Mouse (Mus musculus) olfactory bulb, adult 2 months (tissue): ENCODE measurements around the gene Rpl10a.

ENCODE experiments used
- CTCF ChIP-seq: fragments of 200-500 bp; IDR thresholded peaks from 2 replicates; pipeline ENCODE4 v1.5.1; 2012; ENCODE audit warnings: low read depth, mild to moderate bottlenecking, low read length, moderate library complexity; ENCODE audit not compliant: insufficient read depth
- POLR2A ChIP-seq: fragments of 200-500 bp; IDR thresholded peaks from 2 replicates; pipeline ENCODE4 v1.6.1; 2012; ENCODE audit warnings: mild to moderate bottlenecking, low read depth, low read length, moderate library complexity; ENCODE audit not compliant: insufficient read depth

- no peak for TF ChIP-seq CTCF
- no peak for TF ChIP-seq POLR2A
These were observed 38.0 kb upstream of the Rpl10a start for GRCm38 (mm10) chr17:28290262-28290661.
